Comparison of ENCODE assay signal across 27 mouse cellular contexts in genomic region chr6:86774937-86775336, GRCm38 (mm10). TPM values are rescaled to one million over a fixed set of nuclear protein-coding genes. Genes with fewer than 3 reads are reported as not detected.
DNase-seq lines count a peak whose midpoint lies in the region; ATAC-seq and TF ChIP-seq lines count a peak whose summit lies in the region.
"Had no signal": no experiment of that assay in that cellular context is flagged by ENCODE, and none has a peak within 500 bp of the region (broad histone marks: within the 10 kb centered on the region; RNA-seq: fewer than 3 reads in every experiment).

No protein-coding gene starts in this region.

- peak overlapping the region; percentile 39 for H3K4me2 ChIP-seq in intestine, embryonic 16.5 days (ENCODE audit: low read depth, low read length)
- no peak overlapping the region for H3K4me2 ChIP-seq in stomach, postnatal 0 days (replicated peaks; ENCODE audit: low read depth)
- H3K4me2 ChIP-seq in midbrain, embryonic 13.5 days (replicated peaks) = no peak overlapping the region
- H3K4me2 ChIP-seq: embryonic facial prominence, embryonic 13.5 days; heart, embryonic 13.5 days; hindbrain, embryonic 14.5 days had no signal

- TF ChIP-seq CTCF in small intestine, adult 2 months (IDR thresholded peaks at IDR 0.05; ENCODE audit: extremely low read depth, insufficient read length, insufficient replicate concordance, low read depth, low read length) = no peak
- no peak for TF ChIP-seq CTCF in stomach, postnatal 0 days (IDR thresholded peaks at IDR 0.05; ENCODE audit: low read depth)

- no peaks in the 10 kb centered on the region for H3K27me3 ChIP-seq in intestine, embryonic 16.5 days (replicated peaks; ENCODE audit: control insufficient read depth, insufficient read depth, low read length)
- H3K27me3 ChIP-seq in small intestine, adult 2 months (ENCODE audit: control insufficient read depth, insufficient read depth, low read length) = no peaks in the 10 kb centered on the region
- no peaks in the 10 kb centered on the region for H3K27me3 ChIP-seq in stomach, postnatal 0 days (ENCODE audit: control insufficient read depth, insufficient read depth, low read length)
- H3K27me3 ChIP-seq in midbrain, embryonic 13.5 days = no peaks in the 10 kb centered on the region
- H3K27me3 ChIP-seq: embryonic facial prominence, embryonic 13.5 days; heart, embryonic 13.5 days had no signal

- H3K4me1 ChIP-seq in intestine, embryonic 16.5 days (ENCODE audit: control insufficient read depth, insufficient read depth, low read length) = peaks cover 9% of the 10 kb centered on the region; the same call in 1 of the 2 replicates
- peaks cover 27% of the 10 kb centered on the region for H3K4me1 ChIP-seq in small intestine, adult 2 months (ENCODE audit: control insufficient read depth, insufficient read depth, insufficient read length, low read length)
- H3K4me1 ChIP-seq in stomach, postnatal 0 days (replicated peaks; ENCODE audit: control insufficient read depth, insufficient read depth) = peaks cover 3% of the 10 kb centered on the region; the same call in 1 of the 2 replicates
- no peaks in the 10 kb centered on the region for H3K4me1 ChIP-seq in midbrain, embryonic 13.5 days (replicated peaks)
- H3K4me1 ChIP-seq: embryonic facial prominence, embryonic 10.5 days; embryonic facial prominence, embryonic 13.5 days; forebrain, embryonic 10.5 days had no signal

- TF ChIP-seq EP300 in stomach, postnatal 0 days (optimal IDR thresholded peaks at IDR 0.05) = no peak

- H3K9ac ChIP-seq in intestine, embryonic 16.5 days (ENCODE audit: low read depth, low read length) = peak overlapping the region; percentile 46; the same call in 1 of the 2 replicates
- H3K9ac ChIP-seq in stomach, postnatal 0 days (ENCODE audit: low read length) = no peak overlapping the region
- H3K9ac ChIP-seq in midbrain, embryonic 13.5 days (replicated peaks) = no peak overlapping the region
- H3K9ac ChIP-seq: embryonic facial prominence, embryonic 13.5 days; forebrain, postnatal 0 days; heart, embryonic 13.5 days; hindbrain, embryonic 14.5 days had no signal

- H3K4me3 ChIP-seq in intestine, embryonic 16.5 days (ENCODE audit: low read length) = peak overlapping the region; percentile 36
- H3K4me3 ChIP-seq in small intestine, adult 2 months (ENCODE audit: low read depth, low read length) = peak overlapping the region; percentile 59
- no peak overlapping the region for H3K4me3 ChIP-seq in stomach, postnatal 0 days (ENCODE audit: low read depth, low read length)
- H3K4me3 ChIP-seq in midbrain, embryonic 13.5 days (replicated peaks) = no peak overlapping the region
- H3K4me3 ChIP-seq: embryonic facial prominence, embryonic 10.5 days; embryonic facial prominence, embryonic 13.5 days; forebrain, embryonic 10.5 days; heart, adult 2 months; heart, embryonic 10.5 days; heart, embryonic 13.5 days had no signal

- peak; percentile 24 to 70 for DNase-seq in adrenal gland, adult (ENCODE audit: inconsistent age in 2 of 2, low spot score in 1 of 2)
- DNase-seq in adrenal gland, adult 8-10 months = no peak
- DNase-seq in stomach, postnatal 0 days (ENCODE audit: low spot score) = no peak
- no peak for DNase-seq in kidney, postnatal 25 days
- DNase-seq: adrenal gland, postnatal 14 days; cerebellum, adult 11 months; cerebellum, adult 8-10 months; cerebellum, postnatal 10 days; cerebellum, postnatal 36 days; embryo, embryonic 11 days; forebrain, postnatal 0 days; gastrocnemius, postnatal 25 days; heart, adult 2 months; heart, postnatal 14 days; heart, postnatal 4 days had no signal

- H3K9me3 ChIP-seq in intestine, embryonic 16.5 days (ENCODE audit: control insufficient read depth, low read length) = no peaks in the 10 kb centered on the region
- H3K9me3 ChIP-seq in stomach, postnatal 0 days (ENCODE audit: control insufficient read depth, low read length) = no peaks in the 10 kb centered on the region
- H3K9me3 ChIP-seq in midbrain, embryonic 13.5 days = no peaks in the 10 kb centered on the region
- H3K9me3 ChIP-seq: embryonic facial prominence, embryonic 10.5 days; embryonic facial prominence, embryonic 13.5 days; forebrain, embryonic 10.5 days; heart, embryonic 10.5 days; heart, embryonic 13.5 days had no signal

- ATAC-seq in intestine, embryonic 16.5 days = peak; percentile 84
- peak; percentile 21 for ATAC-seq in stomach, postnatal 0 days (ENCODE audit: low FRiP score, low TSS enrichment)
- no peak for ATAC-seq in megakaryocyte, adult 5-6 weeks (ENCODE audit: poor library complexity, severe bottlenecking)
- no peak for ATAC-seq in midbrain, embryonic 13.5 days
- ATAC-seq: activated CD4-positive, CD25-positive, alpha-beta regulatory T cell, adult 4 months; forebrain, embryonic 14.5 days; forebrain, postnatal 0 days had no signal

- H3K27ac ChIP-seq in intestine, embryonic 16.5 days (ENCODE audit: low read length) = peak overlapping the region; percentile 83
- H3K27ac ChIP-seq in small intestine, adult 2 months (ENCODE audit: insufficient read depth, low read depth, low read length) = peak overlapping the region; percentile 100
- no peak overlapping the region for H3K27ac ChIP-seq in stomach, postnatal 0 days (replicated peaks)
- H3K27ac ChIP-seq in midbrain, embryonic 13.5 days = no peak overlapping the region
- H3K27ac ChIP-seq: embryonic facial prominence, embryonic 10.5 days; embryonic facial prominence, embryonic 13.5 days; forebrain, embryonic 10.5 days; heart, adult 2 months; heart, embryonic 10.5 days; heart, embryonic 13.5 days; hindbrain, embryonic 14.5 days had no signal

- WGBS in intestine, embryonic 16.5 days = 63% methylated on average over 6 of the region's 6 CpGs
- WGBS in small intestine, adult 2 months = 23% methylated on average over 6 of the region's 6 CpGs
- 68% methylated on average over 6 of the region's 6 CpGs for WGBS in stomach, postnatal 0 days
- 85% methylated on average over 6 of the region's 6 CpGs for WGBS in midbrain, embryonic 13.5 days

- H3K36me3 ChIP-seq in intestine, embryonic 16.5 days (ENCODE audit: control insufficient read depth, insufficient read depth, low read length) = no peaks in the 10 kb centered on the region
- H3K36me3 ChIP-seq in small intestine, adult 2 months (ENCODE audit: control insufficient read depth, insufficient read depth, low read length) = peaks cover 19% of the 10 kb centered on the region
- H3K36me3 ChIP-seq in stomach, postnatal 0 days (ENCODE audit: control insufficient read depth, insufficient read depth, low read length) = peaks cover 2% of the 10 kb centered on the region; the same call in 1 of the 2 replicates
- no peaks in the 10 kb centered on the region for H3K36me3 ChIP-seq in midbrain, embryonic 13.5 days
- H3K36me3 ChIP-seq: embryonic facial prominence, embryonic 10.5 days; embryonic facial prominence, embryonic 13.5 days; forebrain, embryonic 10.5 days; heart, embryonic 10.5 days; heart, embryonic 13.5 days had no signal

- TF ChIP-seq POLR2A in small intestine, adult 2 months (IDR thresholded peaks at IDR 0.05; ENCODE audit: low read depth, low read length) = peak; percentile 81; the same call in 1 of the 2 replicates

RNA-seq across cellular contexts. Expression of gene Anxa4, which starts 18.4 kb away (rescaled TPM):
- total RNA-seq in adrenal gland, adult 8-10 months (2022) = 100 to 1,000 TPM in 1 of 4 experiments, 10 to 100 TPM in 3; 77.0 to 102 (median 86.9) TPM
- polyA plus RNA-seq in intestine, embryonic 16.5 days (2015; fragmentation: Nextera tagmentation; extraction: Ambion mirVana) = 538 and 653 TPM in 2 replicates
- 89.9 and 634 TPM in 2 replicates for polyA plus RNA-seq in small intestine, adult 2 months (2012; rRNA removed)
- 111 and 114 TPM in 2 replicates for polyA plus RNA-seq in stomach, postnatal 0 days (2015; fragmentation: Nextera tagmentation; extraction: Ambion mirVana)
- total RNA-seq in megakaryocyte, adult 5-6 weeks (2015) = 41.8 and 43.7 TPM in 2 replicates
- total RNA-seq in megakaryocyte, adult 5-6 weeks (2017) = 55.9 and 65.7 TPM in 2 replicates
- polyA plus RNA-seq in midbrain, embryonic 13.5 days (2015; fragmentation: Nextera tagmentation; extraction: Ambion mirVana) = 3.2 and 3.4 TPM in 2 replicates

RNA-seq across cellular contexts. Expression of gene Gmcl1, which starts 41.8 kb away (rescaled TPM):
- 10 to 100 TPM; 22.4 to 23.6 (median 22.7) TPM for total RNA-seq in adrenal gland, adult 8-10 months (2022)
- polyA plus RNA-seq in intestine, embryonic 16.5 days (2015; fragmentation: Nextera tagmentation; extraction: Ambion mirVana) = 22.1 and 24.3 TPM in 2 replicates
- polyA plus RNA-seq in small intestine, adult 2 months (2012; rRNA removed) = 11.7 and 20.5 TPM in 2 replicates
- polyA plus RNA-seq in stomach, postnatal 0 days (2015; fragmentation: Nextera tagmentation; extraction: Ambion mirVana) = 11.6 and 14.0 TPM in 2 replicates
- total RNA-seq in megakaryocyte, adult 5-6 weeks (2015) = 26.7 and 26.8 TPM in 2 replicates
- 16.9 and 23.4 TPM in 2 replicates for total RNA-seq in megakaryocyte, adult 5-6 weeks (2017)
- 36.0 and 41.0 TPM in 2 replicates for polyA plus RNA-seq in midbrain, embryonic 13.5 days (2015; fragmentation: Nextera tagmentation; extraction: Ambion mirVana)

Comparison
In these comparisons a context has a peak if more than half of its experiments do, and no peak if none do; other contexts are left out.
1. DNase-seq: peak in adrenal gland, adult (2 of 2); none in adrenal gland, adult 8-10 months (single experiment), stomach, postnatal 0 days (single experiment) and kidney, postnatal 25 days (0 of 2).
2. ATAC-seq: peak in intestine, embryonic 16.5 days (single experiment) and stomach, postnatal 0 days (single experiment); none in megakaryocyte, adult 5-6 weeks (single experiment) and midbrain, embryonic 13.5 days (single experiment).
3. H3K27ac ChIP-seq: peak in intestine, embryonic 16.5 days (single experiment) and small intestine, adult 2 months (single experiment); none in stomach, postnatal 0 days (single experiment) and midbrain, embryonic 13.5 days (single experiment).
4. H3K4me3 ChIP-seq: peak in intestine, embryonic 16.5 days (single experiment) and small intestine, adult 2 months (single experiment); none in stomach, postnatal 0 days (single experiment) and midbrain, embryonic 13.5 days (single experiment).
5. RNA of gene Anxa4, which starts 18.4 kb away (polyA plus RNA-seq): 89.9 to 634 TPM in small intestine, adult 2 months, 538 to 653 TPM in intestine, embryonic 16.5 days and 111 to 114 TPM in stomach, postnatal 0 days; 3.2 to 3.4 TPM in midbrain, embryonic 13.5 days; every median in the first group is over 10 times any median in the second.